Mouse (Mus musculus) mesoderm, embryonic 11.5 days (tissue): ENCODE measurements around the gene Elfn1.
A peak's percentile ranks its signal among the peaks of the same experiment; 100 is the strongest.

Source experiments
- DNase-seq: peaks from one replicate; pipeline ENCODE4 v3.0.0-alpha.2; 2012; ENCODE audit warnings: low read depth, low spot score

The Elfn1 gene

GRCm38 (mm10) chr5:139910755-139911300 lies 3.1 kb downstream of the Elfn1 start:
- no peak for DNase-seq

- peak; percentile 10 for DNase-seq
These were observed 3.8 kb downstream of the Elfn1 start for GRCm38 (mm10) chr5:139911506-139911905.

GRCm38 (mm10) chr5:139912121-139912771 lies 4.5 kb downstream of the Elfn1 start:
- DNase-seq: peak; percentile 39

- no peak for DNase-seq
These were observed 13.9 kb downstream of the Elfn1 start for GRCm38 (mm10) chr5:139921666-139922065.

GRCm38 (mm10) chr5:139923867-139924266 lies 16.1 kb downstream of the Elfn1 start:
- DNase-seq: no peak

GRCm38 (mm10) chr5:139930102-139930501 lies 22.4 kb downstream of the Elfn1 start:
- DNase-seq: no peak

GRCm38 (mm10) chr5:139930927-139931351 lies 23.2 kb downstream of the Elfn1 start:
- no peak for DNase-seq

- no peak for DNase-seq
These were observed 24.3 kb downstream of the Elfn1 start for GRCm38 (mm10) chr5:139931947-139932540.

GRCm38 (mm10) chr5:139932595-139933271 lies 25.0 kb downstream of the Elfn1 start:
- DNase-seq: peak; percentile 91

- DNase-seq: no peak
These were observed 25.7 kb downstream of the Elfn1 start for GRCm38 (mm10) chr5:139933476-139933875.

- no peak for DNase-seq
These were observed 28.7 kb downstream of the Elfn1 start for GRCm38 (mm10) chr5:139936431-139936830.

GRCm38 (mm10) chr5:139944697-139945096 lies 37.0 kb downstream of the Elfn1 start:
- DNase-seq: no peak

- DNase-seq: no peak
These were observed 38.1 kb downstream of the Elfn1 start for GRCm38 (mm10) chr5:139945715-139946364.

- DNase-seq: no peak
These were observed 39.7 kb downstream of the Elfn1 start for GRCm38 (mm10) chr5:139947446-139947845.

GRCm38 (mm10) chr5:139948552-139948951 lies 40.8 kb downstream of the Elfn1 start:
- DNase-seq: no peak

GRCm38 (mm10) chr5:139949363-139949762 lies 41.6 kb downstream of the Elfn1 start:
- no peak for DNase-seq

- DNase-seq: no peak
These were observed 42.3 kb downstream of the Elfn1 start for GRCm38 (mm10) chr5:139949975-139950578.

- DNase-seq: no peak
These were observed 49.1 kb downstream of the Elfn1 start for GRCm38 (mm10) chr5:139956859-139957258.

- DNase-seq: no peak
These were observed 52.0 kb downstream of the Elfn1 start for GRCm38 (mm10) chr5:139959741-139960140.

GRCm38 (mm10) chr5:139964391-139964790 lies 56.6 kb downstream of the Elfn1 start:
- no peak for DNase-seq

- no peak for DNase-seq
These were observed 57.9 kb downstream of the Elfn1 start for GRCm38 (mm10) chr5:139965596-139965995.
